Mouse (Mus musculus) thymus, adult 2 months (tissue): ENCODE data around the gene Wiz.

Source experiments
- CTCF ChIP-seq: fragments of 200-500 bp; IDR thresholded peaks from 2 replicates; pipeline ENCODE4 v1.5.1; 2012; ENCODE audit warnings: mild to moderate bottlenecking, control low read depth, low read length, moderate library complexity, borderline replicate concordance; ENCODE audit not compliant: control insufficient read depth, poor library complexity, insufficient read depth; ENCODE audit errors: extremely low read depth
- POLR2A ChIP-seq: fragments of 200-500 bp; IDR thresholded peaks from 2 replicates; pipeline ENCODE4 v1.6.1; 2012; ENCODE audit warnings: mild to moderate bottlenecking, low read length, control low read depth, moderate library complexity; ENCODE audit not compliant: control insufficient read depth, poor library complexity, insufficient read depth; ENCODE audit errors: extremely low read depth

- TF ChIP-seq CTCF (no peak), POLR2A (no peak)
These were observed 45.1 kb upstream of the Wiz start for GRCm38 (mm10) chr17:32434324-32434723.
